8 mouse cellular contexts compared by ENCODE assay signal in genomic region chr11:55033040-55033660, GRCm38 (mm10). TPM values are rescaled to one million over a fixed set of nuclear protein-coding genes. Genes with fewer than 3 reads are reported as not detected.
DNase-seq lines count a peak whose midpoint lies in the region; ATAC-seq and TF ChIP-seq lines count a peak whose summit lies in the region.

Gene Anxa6, minus strand, starts transcription at chr11:55033445.

- H3K4me2 ChIP-seq in limb, embryonic 14.5 days (replicated peaks; ENCODE audit: low read depth, low read length, severe bottlenecking) = peak within 1 kb of the TSS; percentile 86
- peak within 1 kb of the TSS; percentile 100 for H3K4me2 ChIP-seq in midbrain, embryonic 16.5 days (ENCODE audit: low read length)

- peaks cover 40% of the 10 kb centered on the region for H3K27me3 ChIP-seq in embryonic facial prominence, embryonic 10.5 days (replicated peaks; ENCODE audit: low read depth, poor library complexity, severe bottlenecking)
- H3K27me3 ChIP-seq in limb, embryonic 14.5 days (ENCODE audit: control insufficient read depth, insufficient read depth, low read length) = no peaks in the 10 kb centered on the region
- H3K27me3 ChIP-seq in midbrain, embryonic 16.5 days (ENCODE audit: control insufficient read depth, insufficient read depth, low read depth, low read length) = peaks cover 6% of the 10 kb centered on the region
- H3K27me3 ChIP-seq in spleen, adult 2 months (ENCODE audit: control insufficient read depth, insufficient read depth, low read length) = no peaks in the 10 kb centered on the region

- H3K27ac ChIP-seq in embryonic facial prominence, embryonic 10.5 days (replicated peaks) = peak within 1 kb of the TSS; percentile 82
- peak within 1 kb of the TSS; percentile 82 for H3K27ac ChIP-seq in limb, embryonic 14.5 days (replicated peaks; ENCODE audit: low read depth, low read length)
- H3K27ac ChIP-seq in midbrain, embryonic 16.5 days (ENCODE audit: low read length) = no peak within 1 kb of the TSS
- H3K27ac ChIP-seq in spleen, adult 2 months (ENCODE audit: insufficient read depth, low read length) = peak within 1 kb of the TSS; percentile 72

- no peaks in the 10 kb centered on the region for H3K36me3 ChIP-seq in embryonic facial prominence, embryonic 10.5 days (replicated peaks)
- H3K36me3 ChIP-seq in limb, embryonic 14.5 days (ENCODE audit: control insufficient read depth, insufficient read depth, low read length) = 0 out of 2 replicates have a peak, but pooled peaks cover 3% of the 10 kb centered on the region
- H3K36me3 ChIP-seq in midbrain, embryonic 16.5 days (ENCODE audit: control insufficient read depth, insufficient read depth, low read length) = no peaks in the 10 kb centered on the region
- no peaks in the 10 kb centered on the region for H3K36me3 ChIP-seq in spleen, adult 2 months (ENCODE audit: control insufficient read depth, insufficient read depth, low read length)

- 0 out of 2 replicates have a peak, but pooled peaks have one; percentile 55 for TF ChIP-seq POLR2A in limb, embryonic 14.5 days (IDR thresholded peaks at IDR 0.05; ENCODE audit: borderline replicate concordance, extremely low read depth, insufficient read depth, insufficient read length)
- TF ChIP-seq POLR2A in spleen, adult 2 months (IDR thresholded peaks at IDR 0.05; ENCODE audit: low read depth, low read length) = peak; percentile 89

- peak; percentile 89 for DNase-seq in 3134 (ENCODE audit: extremely low read depth, insufficient read length, low spot score)
- peak; percentile 92 for DNase-seq in adrenal gland, postnatal 10 days
- peak; percentile 88 for DNase-seq in embryonic facial prominence, embryonic 10.5 days (ENCODE audit: low spot score)
- peak; percentile 80 for DNase-seq in kidney, adult 11 months
- DNase-seq in limb, embryonic 14.5 days (ENCODE audit: low spot score) = peak; percentile 86
- peak; percentile 49 to 85 for DNase-seq in spleen, adult 2 months (ENCODE audit: low read depth in 1 of 2, low spot score in 2 of 2)

- WGBS in embryonic facial prominence, embryonic 10.5 days = 1% methylated on average over 41 of the region's 41 CpGs
- WGBS in limb, embryonic 14.5 days = under 1% methylated on average over 40 of the region's 41 CpGs
- WGBS in midbrain, embryonic 16.5 days = under 1% methylated on average over 37 of the region's 41 CpGs
- WGBS in spleen, adult 2 months = under 1% methylated on average over 41 of the region's 41 CpGs

- H3K9ac ChIP-seq in limb, embryonic 14.5 days (ENCODE audit: low read depth, low read length, severe bottlenecking) = peak within 1 kb of the TSS; percentile 82
- H3K9ac ChIP-seq in midbrain, embryonic 16.5 days (ENCODE audit: low read depth, low read length) = peak within 1 kb of the TSS; percentile 76

- H3K4me3 ChIP-seq in embryonic facial prominence, embryonic 10.5 days = peak within 1 kb of the TSS; percentile 74
- H3K4me3 ChIP-seq in limb, embryonic 14.5 days (replicated peaks; ENCODE audit: low read length) = peak within 1 kb of the TSS; percentile 90
- peak within 1 kb of the TSS; percentile 63 for H3K4me3 ChIP-seq in midbrain, embryonic 16.5 days (ENCODE audit: low read depth, low read length)
- H3K4me3 ChIP-seq in spleen, adult 2 months (ENCODE audit: extremely low read depth, insufficient read depth, insufficient read length) = peak within 1 kb of the TSS; percentile 84

- no peak for TF ChIP-seq CTCF in spleen, adult 2 months (IDR thresholded peaks at IDR 0.05; ENCODE audit: extremely low read depth, insufficient read depth, insufficient read length, insufficient replicate concordance)

- H3K9me3 ChIP-seq in embryonic facial prominence, embryonic 10.5 days = no peaks in the 10 kb centered on the region
- no peaks in the 10 kb centered on the region for H3K9me3 ChIP-seq in limb, embryonic 14.5 days (ENCODE audit: control insufficient read depth, low read length)
- H3K9me3 ChIP-seq in midbrain, embryonic 16.5 days (replicated peaks; ENCODE audit: control insufficient read depth, low read length, poor library complexity, severe bottlenecking) = no peaks in the 10 kb centered on the region

- ATAC-seq in granulocyte monocyte progenitor cell, adult 5-6 weeks (replicated peaks; ENCODE audit: poor library complexity, severe bottlenecking) = peak; percentile 87
- peak; percentile 93 for ATAC-seq in limb, embryonic 14.5 days (ENCODE audit: low FRiP score, low read depth)
- ATAC-seq in midbrain, embryonic 16.5 days = peak; percentile 91

- H3K4me1 ChIP-seq in embryonic facial prominence, embryonic 10.5 days = peaks cover 38% of the 10 kb centered on the region
- peaks cover 29% of the 10 kb centered on the region for H3K4me1 ChIP-seq in limb, embryonic 14.5 days (ENCODE audit: control insufficient read depth, insufficient read depth, low read length)
- peaks cover 19% of the 10 kb centered on the region for H3K4me1 ChIP-seq in midbrain, embryonic 16.5 days (ENCODE audit: control insufficient read depth, insufficient read depth, low read length)
- H3K4me1 ChIP-seq in spleen, adult 2 months (ENCODE audit: control insufficient read depth, insufficient read depth, insufficient read length) = peaks cover 17% of the 10 kb centered on the region

RNA-seq across cellular contexts. Expression of gene Anxa6, which starts in this region (rescaled TPM):
- 100 to 1,000 TPM; 181 to 222 TPM for total RNA-seq in adrenal gland, postnatal 10 days (2021)
- 56.5 and 66.7 TPM in 2 replicates for polyA plus RNA-seq in embryonic facial prominence, embryonic 10.5 days (2016; fragmentation: Nextera tagmentation; extraction: Ambion mirVana)
- 61.0 and 65.6 TPM in 2 replicates for total RNA-seq in granulocyte monocyte progenitor cell, adult 5-6 weeks (2014; fragmentation: Nextera tagmentation)
- 70.8 and 77.7 TPM in 2 replicates for total RNA-seq in granulocyte monocyte progenitor cell, adult 5-6 weeks (2017)
- 272 and 281 TPM in 2 replicates for polyA plus RNA-seq in limb, embryonic 14.5 days (2012; rRNA removed)
- 390 and 395 TPM in 2 replicates for polyA plus RNA-seq in limb, embryonic 14.5 days (2014; fragmentation: Nextera tagmentation; extraction: Ambion mirVana)
- 36.3 and 37.0 TPM in 2 replicates for polyA plus RNA-seq in midbrain, embryonic 16.5 days (2015; fragmentation: Nextera tagmentation; extraction: Ambion mirVana)
- 104 and 116 TPM in 2 replicates for polyA plus RNA-seq in spleen, adult 2 months (2012; rRNA removed)
